Mouse (Mus musculus): ENCODE results near the gene Ugt2b35.
"Not testable (repeated sequence)": the region's sequence is repeated elsewhere in the genome, so short reads cannot be mapped to it uniquely, and the experiment has no call there.

The Ugt2b35 gene

GRCm38 (mm10) chr5:87000395-87001073 is at the start of gene Ugt2b35:
Gene Ugt2b35, plus strand, starts transcription at chr5:87000860.
- no peak for DNase-seq (ENCODE audit: low spot score)

- no peak for DNase-seq (ENCODE audit: low spot score)
Measured at GRCm38 (mm10) chr5:86960504-86960903, 40.2 kb upstream of the Ugt2b35 start.

GRCm38 (mm10) chr5:86961587-86962358 is 38.9 kb upstream of the Ugt2b35 start:
- DNase-seq (ENCODE audit: low spot score): no peak

- not testable (repeated sequence) for DNase-seq (ENCODE audit: low spot score)
Measured at GRCm38 (mm10) chr5:86962849-86963248, 37.8 kb upstream of the Ugt2b35 start.

- DNase-seq (ENCODE audit: low spot score): not testable (repeated sequence)
Measured at GRCm38 (mm10) chr5:86967271-86967670, 33.4 kb upstream of the Ugt2b35 start.

- DNase-seq (ENCODE audit: low spot score): no peak
Measured at GRCm38 (mm10) chr5:87004735-87005134, 4.1 kb downstream of the Ugt2b35 start.

GRCm38 (mm10) chr5:87015477-87015876 is 14.8 kb downstream of the Ugt2b35 start:
- no peak for DNase-seq (ENCODE audit: low spot score)

GRCm38 (mm10) chr5:87027359-87027758 is 26.7 kb downstream of the Ugt2b35 start:
- no peak for DNase-seq (ENCODE audit: low spot score)

GRCm38 (mm10) chr5:87030624-87031023 is 30.0 kb downstream of the Ugt2b35 start:
- no peak for DNase-seq (ENCODE audit: low spot score)

Measured in spleen, adult 12 weeks (tissue).